Mouse (Mus musculus): ENCODE results near the gene Rxfp1.
A peak's percentile ranks its signal among the peaks of the same experiment; 100 is the strongest.
"Not testable (repeated sequence)": the region's sequence is repeated elsewhere in the genome, so short reads cannot be mapped to it uniquely, and the experiment has no call there.

Rxfp1 gene

GRCm38 (mm10) chr3:79737780-79738179 lies at the start of gene Rxfp1:
Gene Rxfp1 (minus strand): TSS chr3:79737880.
- DNase-seq (ENCODE audit: low read depth) = no peak

- DNase-seq (ENCODE audit: low read depth) = no peak
Observed at GRCm38 (mm10) chr3:79784362-79784736, 46.7 kb upstream of the Rxfp1 start.

- DNase-seq (ENCODE audit: low read depth) = no peak
Observed at GRCm38 (mm10) chr3:79783630-79784361, 46.1 kb upstream of the Rxfp1 start.

GRCm38 (mm10) chr3:79772701-79773100 lies 35.0 kb upstream of the Rxfp1 start:
- no peak for DNase-seq (ENCODE audit: low read depth)

- no peak for DNase-seq (ENCODE audit: low read depth)
Observed at GRCm38 (mm10) chr3:79753736-79754135, 16.1 kb upstream of the Rxfp1 start.

GRCm38 (mm10) chr3:79746585-79746984 lies 8.9 kb upstream of the Rxfp1 start:
- no peak for DNase-seq (ENCODE audit: low read depth)

- DNase-seq (ENCODE audit: low read depth) = no peak
Observed at GRCm38 (mm10) chr3:79745101-79745500, 7.4 kb upstream of the Rxfp1 start.

- peak; percentile 8 for DNase-seq (ENCODE audit: low read depth)
Observed at GRCm38 (mm10) chr3:79744415-79744814, 6.7 kb upstream of the Rxfp1 start.

- DNase-seq (ENCODE audit: low read depth) = no peak
Observed at GRCm38 (mm10) chr3:79740351-79740750, 2.7 kb upstream of the Rxfp1 start.

GRCm38 (mm10) chr3:79738451-79738850 lies 771 bp upstream of the Rxfp1 start:
- no peak for DNase-seq (ENCODE audit: low read depth)

- DNase-seq (ENCODE audit: low read depth) = no peak
Observed at GRCm38 (mm10) chr3:79726506-79727075, 11.1 kb downstream of the Rxfp1 start.

GRCm38 (mm10) chr3:79720756-79721484 lies 16.8 kb downstream of the Rxfp1 start:
- DNase-seq (ENCODE audit: low read depth) = peak; percentile 30

GRCm38 (mm10) chr3:79706436-79706835 lies 31.2 kb downstream of the Rxfp1 start:
- DNase-seq (ENCODE audit: low read depth) = no peak

- no peak for DNase-seq (ENCODE audit: low read depth)
Observed at GRCm38 (mm10) chr3:79703135-79703534, 34.5 kb downstream of the Rxfp1 start.

GRCm38 (mm10) chr3:79691957-79692356 lies 45.7 kb downstream of the Rxfp1 start:
- no peak for DNase-seq (ENCODE audit: low read depth)

GRCm38 (mm10) chr3:79690111-79690651 lies 47.5 kb downstream of the Rxfp1 start:
- no peak for DNase-seq (ENCODE audit: low read depth)

GRCm38 (mm10) chr3:79688101-79688500 lies 49.6 kb downstream of the Rxfp1 start:
- DNase-seq (ENCODE audit: low read depth) = not testable (repeated sequence)

GRCm38 (mm10) chr3:79683529-79683928 lies 54.2 kb downstream of the Rxfp1 start:
- DNase-seq (ENCODE audit: low read depth) = no peak

GRCm38 (mm10) chr3:79682351-79683132 lies 55.1 kb downstream of the Rxfp1 start:
- no peak for DNase-seq (ENCODE audit: low read depth)

- DNase-seq (ENCODE audit: low read depth) = no peak
Observed at GRCm38 (mm10) chr3:79676411-79676810, 61.3 kb downstream of the Rxfp1 start.

GRCm38 (mm10) chr3:79674641-79675040 lies 63.0 kb downstream of the Rxfp1 start:
- no peak for DNase-seq (ENCODE audit: low read depth)

GRCm38 (mm10) chr3:79673082-79673481 lies 64.6 kb downstream of the Rxfp1 start:
- peak; percentile 62 for DNase-seq (ENCODE audit: low read depth)
